Mouse (Mus musculus): ENCODE measurements around the gene Cdan1.
"Not testable (repeated sequence)": the region's sequence is repeated elsewhere in the genome, so short reads cannot be mapped to it uniquely, and the experiment has no call there.

The Cdan1 gene

GRCm38 (mm10) chr2:120745496-120745895 is 104.4 kb downstream of the Cdan1 start:
- DNase-seq (ENCODE audit: low read depth, low spot score) = no peak

- no peak for DNase-seq (ENCODE audit: low read depth, low spot score)
Observed at GRCm38 (mm10) chr2:120731877-120732530, 117.9 kb downstream of the Cdan1 start.

GRCm38 (mm10) chr2:120731167-120731862 is 118.6 kb downstream of the Cdan1 start:
- DNase-seq (ENCODE audit: low read depth, low spot score) = peak; percentile 93

GRCm38 (mm10) chr2:120730639-120731166 is 119.2 kb downstream of the Cdan1 start:
- DNase-seq (ENCODE audit: low read depth, low spot score) = no peak

- no peak for DNase-seq (ENCODE audit: low read depth, low spot score)
Observed at GRCm38 (mm10) chr2:120729775-120730585, 119.9 kb downstream of the Cdan1 start.

GRCm38 (mm10) chr2:120724176-120724575 is 125.8 kb downstream of the Cdan1 start:
- no peak for DNase-seq (ENCODE audit: low read depth, low spot score)

- DNase-seq (ENCODE audit: low read depth, low spot score) = no peak
Observed at GRCm38 (mm10) chr2:120723621-120724020, 126.3 kb downstream of the Cdan1 start.

GRCm38 (mm10) chr2:120722491-120722890 is 127.4 kb downstream of the Cdan1 start:
- DNase-seq (ENCODE audit: low read depth, low spot score) = no peak

GRCm38 (mm10) chr2:120721911-120722310 is 128.0 kb downstream of the Cdan1 start:
- DNase-seq (ENCODE audit: low read depth, low spot score) = no peak

- no peak for DNase-seq (ENCODE audit: low read depth, low spot score)
Observed at GRCm38 (mm10) chr2:120720821-120721220, 129.1 kb downstream of the Cdan1 start.

GRCm38 (mm10) chr2:120718496-120718895 is 131.4 kb downstream of the Cdan1 start:
- DNase-seq (ENCODE audit: low read depth, low spot score) = no peak

GRCm38 (mm10) chr2:120713441-120713840 is 136.5 kb downstream of the Cdan1 start:
- DNase-seq (ENCODE audit: low read depth, low spot score) = no peak

- no peak for DNase-seq (ENCODE audit: low read depth, low spot score)
Observed at GRCm38 (mm10) chr2:120710948-120711347, 139.0 kb downstream of the Cdan1 start.

GRCm38 (mm10) chr2:120710154-120710553 is 139.8 kb downstream of the Cdan1 start:
- DNase-seq (ENCODE audit: low read depth, low spot score) = no peak

- no peak for DNase-seq (ENCODE audit: low read depth, low spot score)
Observed at GRCm38 (mm10) chr2:120707041-120707440, 142.9 kb downstream of the Cdan1 start.

GRCm38 (mm10) chr2:120702675-120703074 is 147.3 kb downstream of the Cdan1 start:
- no peak for DNase-seq (ENCODE audit: low read depth, low spot score)

GRCm38 (mm10) chr2:120700379-120700885 is 149.5 kb downstream of the Cdan1 start:
- no peak for DNase-seq (ENCODE audit: low read depth, low spot score)

- DNase-seq (ENCODE audit: low read depth, low spot score) = no peak
Observed at GRCm38 (mm10) chr2:120697767-120698166, 152.2 kb downstream of the Cdan1 start.

- not testable (repeated sequence) for DNase-seq (ENCODE audit: low read depth, low spot score)
Observed at GRCm38 (mm10) chr2:120681151-120681550, 168.8 kb downstream of the Cdan1 start.

- no peak for DNase-seq (ENCODE audit: low read depth, low spot score)
Observed at GRCm38 (mm10) chr2:120670253-120670652, 179.7 kb downstream of the Cdan1 start.

- no peak for DNase-seq (ENCODE audit: low read depth, low spot score)
Observed at GRCm38 (mm10) chr2:120667446-120667845, 182.5 kb downstream of the Cdan1 start.
